Mouse (Mus musculus) retina, postnatal 1 day (tissue): ENCODE measurements around the gene BC035044.
"Not testable (repeated sequence)": the region's sequence is repeated elsewhere in the genome, so short reads cannot be mapped to it uniquely, and the experiment has no call there.

Source experiments
- DNase-seq: peaks from one replicate; pipeline ENCODE4 v3.0.0-alpha.2; 2012

BC035044 gene

DNA sequence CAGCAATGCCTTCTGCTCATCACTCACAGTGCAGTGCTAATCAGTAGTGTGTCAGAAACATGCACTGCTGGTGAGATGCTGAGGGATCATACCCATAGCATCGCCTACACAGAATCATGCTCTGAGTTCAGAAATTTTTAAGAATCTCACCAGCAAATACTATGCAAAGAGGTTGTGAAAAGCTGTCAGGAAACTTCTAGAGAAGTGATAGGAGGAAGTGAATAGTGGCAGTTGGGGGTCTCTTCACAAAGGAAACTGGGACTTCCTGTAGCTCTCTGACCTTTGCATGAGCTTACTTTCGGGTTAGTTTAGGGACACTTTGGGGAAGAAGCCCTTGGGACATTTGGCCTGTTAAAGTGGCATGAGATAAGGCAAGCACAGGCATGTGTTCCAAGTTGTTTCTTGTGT is at the start of gene BC035044:
Gene BC035044 (minus strand): TSS at position 179 of the 408 bp plus-strand sequence.
- no peak for DNase-seq

DNA sequence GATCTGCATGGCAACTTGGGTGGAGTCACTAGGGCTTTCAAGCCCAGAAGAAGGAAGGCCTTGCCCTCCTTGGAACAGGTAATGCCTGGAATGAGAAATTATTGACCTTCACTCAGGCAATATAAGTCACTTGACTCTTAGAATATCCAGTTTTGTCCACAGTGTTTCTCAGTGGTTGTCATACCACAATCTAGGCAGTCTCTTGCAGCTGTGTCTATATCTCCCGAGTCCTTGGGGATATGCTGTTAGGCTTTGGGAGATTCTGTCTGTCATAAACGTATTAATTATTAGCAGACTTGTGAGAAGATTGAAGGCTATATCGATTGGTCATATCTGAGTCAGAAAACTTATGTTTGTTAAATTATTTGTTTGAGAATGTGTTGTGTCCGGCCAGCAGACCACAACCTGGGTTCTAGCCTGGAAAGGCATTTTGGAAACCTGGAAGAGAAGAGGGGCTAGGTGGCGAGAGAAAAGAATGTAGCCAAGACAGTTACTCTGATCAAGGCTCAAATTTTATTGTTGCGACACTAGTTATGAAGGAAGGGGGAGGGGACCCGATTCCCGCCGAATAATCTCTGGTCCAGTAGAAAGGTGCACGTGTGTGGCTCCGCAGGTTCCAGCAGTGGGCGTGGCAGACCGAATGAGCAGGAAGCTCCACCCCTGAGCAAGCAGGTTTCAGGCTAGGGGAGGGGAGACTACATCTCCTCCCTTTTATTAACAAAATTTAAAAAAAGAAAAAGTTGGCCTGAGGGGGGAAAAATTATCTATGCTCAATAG is 45.2 kb upstream of the BC035044 start:
- DNase-seq: not testable (repeated sequence)

DNA sequence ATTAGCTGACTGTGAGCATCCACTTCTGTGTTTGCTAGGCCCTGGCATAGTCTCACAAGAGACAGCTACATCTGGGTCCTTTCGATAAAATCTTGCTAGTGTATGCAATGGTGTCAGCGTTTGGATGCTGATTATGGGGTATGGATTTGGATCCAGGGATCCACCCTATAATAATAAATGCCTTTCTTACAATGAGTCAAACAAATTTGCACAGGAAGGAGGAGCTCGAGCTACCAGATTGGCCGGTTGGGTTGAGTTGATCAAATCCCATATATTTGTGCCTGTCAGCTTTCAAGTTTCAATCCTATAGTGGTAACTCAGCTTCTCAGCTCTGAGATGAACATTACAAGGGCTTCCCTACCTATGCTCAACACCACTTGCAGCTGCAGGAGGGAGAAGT is 43.2 kb upstream of the BC035044 start, which contains the start of gene Clec2g:
Gene Clec2g (plus strand): TSS at position 301 of the 400 bp plus-strand sequence.
- not testable (repeated sequence) for DNase-seq

DNA sequence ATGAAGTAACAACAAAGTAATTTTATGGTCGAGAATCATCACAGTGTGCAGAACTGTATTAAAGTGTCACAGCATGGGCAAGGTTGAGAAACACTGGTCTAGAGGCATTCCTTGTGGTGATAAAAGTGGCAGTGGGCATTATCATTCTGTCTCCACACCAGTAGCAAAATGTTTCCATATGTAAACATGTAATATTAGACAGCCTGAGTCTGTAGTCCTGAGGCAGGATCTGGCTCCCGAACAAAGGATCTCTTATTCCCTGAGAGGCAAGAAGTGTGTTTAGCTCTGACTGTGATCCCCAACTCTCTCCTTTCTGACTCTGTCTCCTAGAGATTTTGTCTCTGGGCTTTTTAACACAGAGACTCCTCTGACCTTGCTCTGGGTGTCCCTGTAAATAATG is 42.1 kb upstream of the BC035044 start:
- DNase-seq: no peak

DNA sequence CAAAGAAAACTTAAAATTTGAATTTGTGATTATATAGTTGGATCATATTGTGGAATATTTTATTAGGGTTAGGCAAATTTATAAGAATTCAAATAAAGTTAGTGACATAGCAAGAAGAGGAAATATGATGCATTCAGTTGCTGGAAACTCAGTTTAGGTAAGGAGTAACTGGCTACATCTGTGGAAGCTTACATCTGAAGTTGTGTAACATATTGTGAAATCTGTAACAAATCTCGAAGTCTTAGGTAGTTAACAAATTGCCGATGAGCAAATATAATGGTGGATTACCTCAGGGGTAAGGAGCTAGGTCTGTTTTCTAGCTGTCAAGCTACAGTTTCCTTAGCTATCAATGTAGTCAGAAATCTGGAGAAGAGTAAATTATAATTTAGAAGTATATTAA is 26.4 kb upstream of the BC035044 start:
- DNase-seq: no peak

DNA sequence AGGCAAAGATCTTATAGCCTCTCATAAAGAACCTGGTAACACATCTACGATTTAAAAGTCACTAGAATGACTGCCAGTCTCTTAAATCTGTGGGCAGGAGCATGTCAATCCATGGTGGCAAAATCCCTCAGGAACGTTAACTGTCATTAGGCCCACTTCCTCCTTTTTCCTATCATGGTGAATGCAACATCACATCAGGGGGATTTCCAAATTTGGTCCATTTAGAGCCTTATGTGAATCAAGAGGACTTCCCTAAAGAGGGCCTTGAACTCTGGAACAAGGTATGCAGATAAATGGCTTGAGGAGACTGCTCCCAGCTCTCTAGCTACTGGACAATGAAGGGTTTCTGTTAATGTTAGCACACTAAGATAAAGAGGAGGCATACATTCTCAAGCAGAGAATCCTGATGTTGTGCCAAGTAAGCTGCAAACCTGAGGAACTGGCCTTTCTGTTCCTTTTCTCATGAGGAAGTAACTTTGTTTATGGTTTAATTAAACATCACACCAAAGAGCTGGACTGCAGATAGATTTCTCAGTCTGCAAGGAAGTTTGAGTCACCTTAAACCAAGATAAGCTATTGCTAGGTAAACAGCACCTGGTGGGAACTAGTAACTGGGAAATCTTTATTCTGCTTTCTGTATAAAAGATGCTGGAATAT is 22.8 kb upstream of the BC035044 start:
- DNase-seq: no peak

DNA sequence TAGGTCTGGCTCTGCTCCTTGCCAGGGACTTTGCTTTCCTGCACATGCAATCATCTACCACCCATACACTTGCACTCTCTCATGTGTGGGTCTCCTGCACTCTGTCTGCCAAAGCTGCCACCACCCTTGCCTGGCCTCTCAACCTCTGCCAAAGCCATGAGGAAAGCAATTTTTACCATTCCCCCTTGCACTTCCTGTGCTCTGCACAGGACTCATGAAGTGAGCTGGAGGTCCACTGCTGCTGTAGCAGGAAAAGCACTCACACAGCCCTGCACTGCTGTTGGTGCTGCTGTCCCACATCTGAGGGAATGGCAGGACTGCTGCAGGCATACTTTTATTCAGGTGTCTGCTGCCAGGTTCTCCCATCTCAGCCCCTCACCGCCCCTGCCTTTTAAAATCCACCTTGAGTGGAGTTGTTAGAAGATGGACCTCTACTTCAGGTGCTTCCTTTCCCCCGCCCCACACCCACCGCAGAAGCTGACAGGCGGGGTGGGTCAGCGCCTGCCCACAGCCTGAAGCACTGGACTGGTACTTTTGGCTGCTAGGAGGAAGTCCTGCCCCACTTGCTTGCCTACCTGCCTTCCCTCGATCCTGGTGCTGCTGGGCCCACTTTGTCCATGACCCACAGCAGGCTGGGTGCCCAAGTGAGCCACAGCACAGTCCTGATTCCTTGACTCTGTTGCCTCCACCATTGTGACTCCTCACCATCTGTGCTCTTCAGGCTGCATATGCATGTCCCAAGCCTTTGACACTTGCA is 10.0 kb upstream of the BC035044 start:
- not testable (repeated sequence) for DNase-seq

DNA sequence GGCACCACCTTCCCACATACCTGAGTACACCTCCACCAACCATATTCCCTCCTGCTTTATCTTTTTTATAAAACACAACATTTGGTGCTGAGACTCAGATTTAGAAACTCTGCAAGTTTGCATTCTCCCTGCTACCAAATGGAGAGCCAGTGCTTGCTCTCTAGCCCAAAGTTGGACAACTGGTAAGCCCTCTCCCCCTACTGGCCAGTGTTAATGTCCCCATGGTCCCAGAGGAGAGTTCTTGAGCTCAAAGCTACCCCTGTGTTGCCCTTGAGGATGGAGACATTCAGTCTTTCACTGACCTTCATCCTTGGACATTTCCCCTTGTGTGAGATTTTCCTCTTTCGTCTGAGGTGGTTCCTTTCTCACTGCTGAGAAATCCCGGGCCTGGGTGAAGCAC is 9.1 kb upstream of the BC035044 start:
- no peak for DNase-seq

DNA sequence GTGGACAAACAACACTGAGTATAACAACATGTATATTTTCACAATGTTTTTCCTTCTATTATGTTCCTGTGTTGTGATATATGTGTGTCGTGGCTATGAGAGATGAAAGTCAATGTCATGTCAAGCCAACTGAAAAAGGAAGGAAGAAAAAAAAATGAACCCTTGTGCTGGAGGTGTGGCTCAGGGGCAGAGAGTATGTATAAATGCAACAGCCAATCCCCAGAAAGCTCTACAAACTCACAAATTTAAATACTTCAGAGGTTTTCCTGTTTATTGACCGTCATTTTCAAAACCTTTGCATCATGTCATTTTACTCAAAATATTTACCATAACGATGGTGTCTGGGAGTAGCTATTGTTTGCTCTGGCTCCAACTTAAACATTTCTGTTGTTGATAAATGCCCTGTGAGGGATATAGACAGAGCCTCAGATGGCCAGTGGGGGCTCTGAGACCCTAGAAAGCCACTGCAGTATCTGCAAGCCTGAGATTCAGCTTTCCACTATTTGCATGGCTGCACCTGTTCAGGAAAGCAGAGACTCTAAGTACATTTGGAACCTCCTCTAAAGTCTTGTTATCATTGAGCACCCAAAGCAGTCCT is 4.6 kb upstream of the BC035044 start:
- no peak for DNase-seq

DNA sequence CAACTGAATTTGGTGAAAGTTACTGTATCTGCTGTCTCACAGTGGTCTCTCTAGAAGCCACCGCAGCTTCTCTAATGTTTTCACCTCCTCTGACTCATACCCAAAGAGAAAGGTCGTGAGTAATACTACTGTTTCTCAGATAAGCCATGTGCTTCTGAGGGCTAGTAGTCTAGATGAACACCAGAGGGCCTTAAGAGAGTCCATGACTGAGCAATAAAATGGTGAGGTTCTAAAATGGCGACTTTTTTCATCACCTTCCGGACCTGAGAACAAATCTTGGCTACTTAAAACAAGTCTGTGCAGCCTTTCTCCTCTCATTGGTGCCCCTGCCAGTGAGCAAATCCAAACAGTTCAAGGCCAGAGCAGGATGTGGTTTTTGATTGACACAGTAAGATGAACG is 2.1 kb downstream of the BC035044 start:
- no peak for DNase-seq

DNA sequence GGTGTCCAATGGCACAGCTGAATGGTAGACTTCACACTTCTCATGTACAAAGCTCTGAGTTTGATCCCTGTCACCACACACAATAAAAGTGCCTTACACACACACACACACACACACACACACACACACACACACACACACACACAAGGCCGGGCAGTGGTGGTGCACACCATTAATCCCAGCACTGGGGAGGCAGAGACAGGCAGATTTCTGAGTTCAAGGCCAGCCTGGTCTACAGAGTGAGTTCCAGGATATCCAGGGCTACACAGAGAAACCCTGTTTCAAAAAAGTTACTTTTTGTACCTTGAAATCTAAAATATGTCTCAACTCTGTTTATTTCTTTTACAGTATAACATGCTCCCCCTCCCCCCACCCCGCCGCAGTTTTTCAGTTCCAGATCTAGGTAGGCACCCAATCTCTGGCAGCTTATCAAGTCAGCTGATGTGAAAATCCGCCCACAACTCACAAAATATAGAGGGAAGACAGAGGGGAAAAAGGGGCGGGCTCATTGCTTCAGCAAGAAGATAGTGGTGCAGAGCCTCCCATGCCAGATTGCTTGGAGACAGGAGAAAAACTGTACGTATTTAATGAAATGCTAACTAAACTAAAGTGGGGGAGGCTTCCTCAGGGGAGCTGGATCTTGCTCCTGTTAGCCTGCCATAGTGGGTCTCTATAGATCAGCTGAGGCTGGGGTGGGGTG is 3.7 kb downstream of the BC035044 start, which contains the start of gene Clec2i:
Gene Clec2i (plus strand): TSS at position 498 of the 700 bp plus-strand sequence.
- DNase-seq: not testable (repeated sequence)

DNA sequence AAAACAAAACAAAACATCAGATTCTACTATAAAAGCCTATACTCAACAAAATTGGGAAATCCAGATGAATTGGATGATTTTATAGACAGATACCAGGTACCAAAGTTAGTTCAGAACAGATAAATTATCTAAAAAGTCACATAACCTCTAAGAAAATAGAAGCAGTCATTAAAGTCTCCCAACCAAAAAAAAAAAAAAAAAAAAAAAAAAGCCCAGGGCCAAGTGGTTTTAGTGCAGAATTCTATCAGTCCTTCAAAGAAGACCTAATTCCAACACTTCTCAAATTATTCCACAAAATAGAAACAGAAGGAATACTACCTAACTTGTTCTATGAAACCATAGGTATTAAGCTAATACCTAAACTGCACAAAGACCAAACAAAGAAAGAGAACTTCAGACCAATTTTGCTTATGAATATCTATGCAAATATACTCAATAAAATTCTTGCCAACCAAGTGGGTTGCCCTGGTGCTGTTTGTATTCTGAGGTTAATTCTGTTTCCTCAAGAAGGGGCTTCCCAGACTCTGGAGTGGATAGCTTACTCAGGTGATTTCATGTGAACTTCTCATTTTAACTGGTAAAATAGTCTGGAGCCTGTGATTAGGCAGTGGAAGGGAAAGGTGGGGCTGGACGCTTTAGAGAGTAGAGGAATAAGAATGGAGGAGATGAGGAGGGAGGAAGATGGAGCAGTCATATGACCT is 18.9 kb downstream of the BC035044 start:
- DNase-seq: no peak

DNA sequence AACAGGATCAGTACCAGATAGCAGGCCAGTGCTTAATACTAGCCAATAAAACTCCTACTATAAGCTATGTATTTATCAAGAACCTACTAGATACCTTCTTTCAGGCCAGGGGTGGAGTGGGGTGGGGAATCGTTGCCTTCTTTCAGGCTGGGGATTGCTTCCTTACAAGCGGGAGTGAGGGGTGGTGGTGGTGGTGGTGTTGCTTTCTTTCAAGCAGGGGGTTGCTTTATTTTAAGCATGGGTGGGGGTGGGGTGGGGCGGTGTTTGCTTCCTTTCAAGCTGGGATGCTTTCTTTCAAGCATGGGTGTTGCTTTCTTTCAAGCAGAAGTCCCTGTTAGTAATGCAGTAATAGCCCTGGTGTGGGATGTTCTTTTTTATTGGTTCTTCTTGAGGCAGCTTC is 22.1 kb downstream of the BC035044 start:
- no peak for DNase-seq

DNA sequence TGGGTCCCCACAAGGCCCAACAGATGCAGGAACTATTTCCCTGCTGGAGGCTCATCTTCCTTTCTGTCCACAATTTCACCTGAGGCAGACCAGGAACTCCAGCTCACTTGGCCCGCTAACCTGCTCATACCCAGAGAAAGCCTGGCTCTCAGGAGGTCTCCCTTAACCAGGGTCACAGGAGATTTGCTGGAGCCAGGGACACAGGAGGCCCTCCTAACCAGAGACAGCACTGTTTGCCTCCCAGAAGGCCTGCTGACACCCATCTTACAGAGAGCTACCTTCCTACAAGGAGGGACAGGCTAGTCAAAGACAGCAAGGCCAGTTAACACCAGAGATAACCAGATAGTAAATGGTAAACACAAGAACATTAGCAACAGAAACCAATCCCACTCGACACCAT is 33.0 kb downstream of the BC035044 start:
- no peak for DNase-seq

DNA sequence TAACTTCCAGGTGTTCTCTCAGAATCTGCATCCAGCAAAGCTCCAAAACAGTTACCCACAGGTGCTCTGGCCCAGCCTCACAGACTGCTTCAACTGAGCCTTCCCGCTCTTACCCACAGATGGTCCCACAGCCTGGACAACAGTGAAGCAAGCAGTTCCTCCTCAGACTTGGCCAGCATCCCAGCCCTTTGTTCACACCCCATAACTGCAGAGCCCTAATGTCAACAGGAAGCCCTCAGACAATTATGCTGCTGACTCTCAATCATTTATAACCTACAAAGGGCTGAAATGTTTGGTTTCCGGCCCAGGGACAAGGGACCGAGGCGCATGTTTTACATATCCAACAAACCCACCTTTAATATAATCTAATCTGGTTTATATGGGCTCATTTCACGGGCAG is 34.7 kb downstream of the BC035044 start:
- DNase-seq: peak; percentile 69

DNA sequence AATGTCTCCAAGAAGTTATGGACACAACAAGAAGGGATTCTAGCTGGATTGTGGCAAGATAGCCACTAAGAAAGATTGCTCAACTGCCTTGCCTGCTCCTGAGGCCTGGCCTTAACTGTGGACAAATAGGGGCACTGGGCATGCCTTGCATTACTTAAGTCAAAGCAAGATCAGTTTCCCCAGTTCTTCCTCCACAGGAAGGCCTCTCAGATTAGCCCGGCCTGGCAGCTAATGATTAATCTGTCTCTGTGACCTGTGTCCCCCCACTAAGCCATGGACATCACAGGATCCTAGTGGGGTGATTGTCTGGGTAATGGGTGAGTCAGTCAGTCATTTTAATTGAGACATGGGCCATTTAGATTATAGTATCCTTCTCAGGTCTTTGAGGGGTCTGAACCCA is 35.4 kb downstream of the BC035044 start:
- DNase-seq: no peak

DNA sequence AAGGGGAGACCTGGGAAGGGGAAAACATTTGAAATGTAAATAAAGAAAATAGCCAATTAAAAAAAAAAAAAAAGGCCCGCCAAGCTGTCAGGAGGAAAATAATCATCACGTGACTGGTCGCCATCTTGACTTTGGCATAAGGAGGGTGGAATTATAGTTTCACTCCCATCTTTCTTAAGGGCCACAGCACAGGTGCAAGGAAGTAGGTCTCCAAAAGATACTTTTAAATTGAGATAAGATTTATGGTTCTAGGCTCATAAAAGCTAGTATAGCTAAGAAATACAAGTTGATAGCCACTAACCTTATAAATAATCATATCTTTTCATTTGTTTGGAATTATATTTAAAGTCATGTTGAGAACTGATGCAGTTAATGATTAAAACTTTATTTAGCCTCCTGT is 36.0 kb downstream of the BC035044 start:
- DNase-seq: no peak

DNA sequence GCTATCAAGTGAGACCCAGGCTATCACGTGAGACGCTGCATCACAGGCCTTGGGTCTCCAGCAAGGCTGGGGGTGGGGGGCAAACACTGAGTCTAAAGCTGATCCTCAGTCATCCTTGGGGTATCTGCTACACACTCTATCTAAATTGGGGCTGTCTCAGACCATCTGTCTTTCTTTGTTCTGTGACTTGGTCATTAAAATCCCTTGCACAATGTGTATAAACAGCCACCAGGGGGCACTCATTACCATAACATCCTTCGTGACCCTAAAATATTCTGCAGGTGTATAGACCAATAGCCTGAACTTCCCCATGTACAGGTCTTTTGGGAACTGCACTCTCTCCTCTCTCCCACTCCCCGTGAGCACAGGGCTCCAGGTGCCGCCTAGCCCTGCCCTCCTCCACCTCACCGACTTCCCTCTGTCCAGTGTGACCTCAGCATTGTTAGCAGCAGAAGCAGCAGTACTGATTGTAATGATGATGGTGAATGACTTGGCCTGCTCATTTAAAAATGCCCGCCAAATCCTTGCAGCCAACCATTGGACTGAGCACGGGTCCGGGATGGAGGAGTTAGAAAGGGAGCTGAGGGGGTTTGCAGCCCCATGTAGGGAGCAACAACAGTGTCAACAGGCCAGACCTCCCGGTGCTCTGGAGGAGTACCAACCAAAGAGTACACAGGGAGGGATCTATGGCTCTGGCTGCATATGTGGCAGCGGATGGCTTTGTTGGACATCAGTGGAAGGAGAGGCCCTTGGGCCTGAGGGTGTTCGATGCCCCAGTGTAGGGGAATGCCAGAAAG is 36.7 kb downstream of the BC035044 start:
- peak; percentile 89 for DNase-seq

DNA sequence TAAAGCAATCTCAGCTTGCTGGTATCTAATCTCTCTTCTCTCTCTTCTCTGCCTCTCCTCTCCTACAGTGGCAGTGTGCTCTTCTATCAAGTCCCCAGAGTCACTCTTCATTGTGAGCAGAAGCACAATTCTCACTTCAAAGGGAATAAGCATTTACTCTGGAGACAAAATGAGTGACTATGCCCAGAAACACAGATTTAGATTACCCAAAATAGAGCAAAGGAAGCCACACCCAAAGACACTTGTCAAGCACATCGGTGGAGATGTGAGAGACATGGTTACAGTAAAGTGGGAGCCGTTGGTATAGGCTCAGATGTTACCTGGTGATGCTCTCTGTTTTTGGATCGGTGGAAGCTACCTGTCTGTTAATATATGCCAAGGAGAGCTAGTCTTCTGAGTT is 38.2 kb downstream of the BC035044 start:
- DNase-seq: no peak

DNA sequence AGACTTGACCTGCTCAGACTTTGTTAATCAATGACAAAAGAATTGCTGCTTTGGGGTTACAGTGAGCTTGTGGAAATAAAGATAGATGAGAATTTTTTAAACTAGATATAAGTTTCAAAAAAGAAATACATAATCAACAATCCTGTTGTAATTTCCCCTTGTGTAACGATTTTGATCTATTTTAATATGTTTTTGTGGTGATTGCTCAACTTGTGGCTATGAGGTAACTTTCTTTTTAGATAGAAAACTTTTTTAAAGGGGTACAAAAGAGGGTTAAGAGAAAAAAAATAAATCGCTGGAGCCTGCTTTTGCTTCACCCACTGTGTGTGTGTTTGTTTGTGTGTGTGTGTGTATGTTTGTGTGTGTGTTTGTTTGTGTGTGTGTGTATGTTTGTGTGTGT is 39.8 kb downstream of the BC035044 start:
- no peak for DNase-seq

DNA sequence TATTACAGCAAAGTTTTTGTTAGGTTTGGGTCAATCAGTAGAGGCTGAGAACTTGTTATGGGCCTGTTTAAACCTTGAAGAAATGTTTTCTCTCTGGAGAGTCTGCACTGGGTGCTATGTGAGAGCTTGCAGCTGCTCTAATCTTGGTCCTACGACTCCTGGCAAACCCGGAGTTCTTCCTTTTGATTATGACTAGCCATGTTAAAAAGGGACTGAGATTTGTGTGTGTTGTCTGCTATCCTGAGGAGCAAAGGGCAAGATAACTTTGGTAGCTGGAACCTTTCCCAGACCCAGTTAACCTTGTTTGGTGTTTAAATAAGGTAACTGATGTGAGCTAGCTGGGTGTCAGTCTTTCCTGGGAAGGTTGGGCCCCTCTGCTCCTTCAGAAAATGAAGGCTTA is 40.3 kb downstream of the BC035044 start:
- DNase-seq: no peak
